Mouse (Mus musculus): ENCODE measurements at regions not wholly inside any gene's neighbourhood (a gene's known extent, or its start where the extent isn't known, plus 50 kb on each side); places are given as distances from the start of the nearest gene placed in this dataset.

GRCm38 (mm10) chr17:4640555-4640954, 353.6 kb upstream of the Arid1b start:
- ATAC-seq (ENCODE audit: low FRiP score, low TSS enrichment): no peak

GRCm38 (mm10) chr17:4641166-4641565, 353.0 kb upstream of the Arid1b start:
- no peak for ATAC-seq (ENCODE audit: low FRiP score, low TSS enrichment)

More at GRCm38 (mm10) chr17:4640555-4640954, 353.6 kb upstream of the Arid1b start:
- no peak overlapping the region for H3K27ac ChIP-seq (ENCODE audit: low read depth, low read length)
- no peaks in the 10 kb centered on the region for H3K36me3 ChIP-seq (ENCODE audit: control insufficient read depth, insufficient read depth, low read length)
- no peak overlapping the region for H3K4me3 ChIP-seq (ENCODE audit: low read length)
- H3K4me1 ChIP-seq (ENCODE audit: control insufficient read depth, insufficient read depth, low read length): no peaks in the 10 kb centered on the region
- WGBS: 65% methylated on average over 7 of the region's 7 CpGs
- no peaks in the 10 kb centered on the region for H3K27me3 ChIP-seq (ENCODE audit: control insufficient read depth, insufficient read depth, low read length)
- H3K9me3 ChIP-seq (ENCODE audit: control insufficient read depth, low read length): no peaks in the 10 kb centered on the region
- no peak overlapping the region for H3K9ac ChIP-seq (ENCODE audit: low read depth, low read length)
- H3K4me2 ChIP-seq (replicated peaks; ENCODE audit: low read depth, low read length): no peak overlapping the region

GRCm38 (mm10) chr17:4642046-4642445, 352.1 kb upstream of the Arid1b start:
- no peak for ATAC-seq (ENCODE audit: low FRiP score, low TSS enrichment)
- 83% methylated on average over 1 of the region's 1 CpGs for WGBS
- Histone ChIP-seq H3K4me1 (ENCODE audit: control insufficient read depth, insufficient read depth, low read length) (no peaks in the 10 kb centered on the region), H3K9ac (ENCODE audit: low read depth, low read length) (no peak overlapping the region), H3K4me2 (replicated peaks; ENCODE audit: low read depth, low read length) (no peak overlapping the region), H3K36me3 (ENCODE audit: control insufficient read depth, insufficient read depth, low read length) (no peaks in the 10 kb centered on the region), H3K27ac (ENCODE audit: low read depth, low read length) (no peak overlapping the region), H3K9me3 (ENCODE audit: control insufficient read depth, low read length) (no peaks in the 10 kb centered on the region), H3K4me3 (ENCODE audit: low read length) (no peak overlapping the region), H3K27me3 (ENCODE audit: control insufficient read depth, insufficient read depth, low read length) (no peaks in the 10 kb centered on the region)

More at GRCm38 (mm10) chr17:4641166-4641565, 353.0 kb upstream of the Arid1b start:
- WGBS: 81% methylated on average over 4 of the region's 4 CpGs
- H3K4me1 ChIP-seq (ENCODE audit: control insufficient read depth, insufficient read depth, low read length): no peaks in the 10 kb centered on the region
- no peak overlapping the region for H3K9ac ChIP-seq (ENCODE audit: low read depth, low read length)
- no peaks in the 10 kb centered on the region for H3K36me3 ChIP-seq (ENCODE audit: control insufficient read depth, insufficient read depth, low read length)
- H3K27me3 ChIP-seq (ENCODE audit: control insufficient read depth, insufficient read depth, low read length): no peaks in the 10 kb centered on the region
- H3K9me3 ChIP-seq (ENCODE audit: control insufficient read depth, low read length): no peaks in the 10 kb centered on the region
- no peak overlapping the region for H3K4me2 ChIP-seq (replicated peaks; ENCODE audit: low read depth, low read length)
- no peak overlapping the region for H3K4me3 ChIP-seq (ENCODE audit: low read length)
- no peak overlapping the region for H3K27ac ChIP-seq (ENCODE audit: low read depth, low read length)

- Histone ChIP-seq H3K4me2 (replicated peaks; ENCODE audit: low read depth, low read length) (no peak overlapping the region), H3K4me1 (ENCODE audit: control insufficient read depth, insufficient read depth, low read length) (no peaks in the 10 kb centered on the region), H3K36me3 (ENCODE audit: control insufficient read depth, insufficient read depth, low read length) (no peaks in the 10 kb centered on the region), H3K4me3 (ENCODE audit: low read length) (no peak overlapping the region), H3K27me3 (ENCODE audit: control insufficient read depth, insufficient read depth, low read length) (no peaks in the 10 kb centered on the region), H3K9ac (ENCODE audit: low read depth, low read length) (no peak overlapping the region), H3K9me3 (ENCODE audit: control insufficient read depth, low read length) (no peaks in the 10 kb centered on the region), H3K27ac (ENCODE audit: low read depth, low read length) (no peak overlapping the region)
- 84% methylated on average over 6 of the region's 6 CpGs for WGBS
- no peak for ATAC-seq (ENCODE audit: low FRiP score, low TSS enrichment)
Measured at GRCm38 (mm10) chr17:4643343-4643742, 350.8 kb upstream of the Arid1b start.

GRCm38 (mm10) chr17:4648603-4649002, 345.5 kb upstream of the Arid1b start:
- no peaks in the 10 kb centered on the region for H3K36me3 ChIP-seq (ENCODE audit: control insufficient read depth, insufficient read depth, low read length)
- H3K27ac ChIP-seq (ENCODE audit: low read depth, low read length): no peak overlapping the region
- ATAC-seq (ENCODE audit: low FRiP score, low TSS enrichment): no peak
- H3K9ac ChIP-seq (ENCODE audit: low read depth, low read length): no peak overlapping the region
- H3K27me3 ChIP-seq (ENCODE audit: control insufficient read depth, insufficient read depth, low read length): no peaks in the 10 kb centered on the region
- no peaks in the 10 kb centered on the region for H3K9me3 ChIP-seq (ENCODE audit: control insufficient read depth, low read length)
- 69% methylated on average over 4 of the region's 4 CpGs for WGBS
- no peak overlapping the region for H3K4me2 ChIP-seq (replicated peaks; ENCODE audit: low read depth, low read length)
- no peak overlapping the region for H3K4me3 ChIP-seq (ENCODE audit: low read length)
- H3K4me1 ChIP-seq (ENCODE audit: control insufficient read depth, insufficient read depth, low read length): no peaks in the 10 kb centered on the region

- no peaks in the 10 kb centered on the region for H3K36me3 ChIP-seq (ENCODE audit: control insufficient read depth, insufficient read depth, low read length)
- no peak for ATAC-seq (ENCODE audit: low FRiP score, low TSS enrichment)
- WGBS: 75% methylated on average over 3 of the region's 3 CpGs
- no peaks in the 10 kb centered on the region for H3K4me1 ChIP-seq (ENCODE audit: control insufficient read depth, insufficient read depth, low read length)
- no peak overlapping the region for H3K27ac ChIP-seq (ENCODE audit: low read depth, low read length)
- H3K27me3 ChIP-seq (ENCODE audit: control insufficient read depth, insufficient read depth, low read length): no peaks in the 10 kb centered on the region
- no peak overlapping the region for H3K9ac ChIP-seq (ENCODE audit: low read depth, low read length)
- H3K9me3 ChIP-seq (ENCODE audit: control insufficient read depth, low read length): no peaks in the 10 kb centered on the region
- no peak overlapping the region for H3K4me2 ChIP-seq (replicated peaks; ENCODE audit: low read depth, low read length)
- no peak overlapping the region for H3K4me3 ChIP-seq (ENCODE audit: low read length)
Measured at GRCm38 (mm10) chr17:4654221-4654620, 339.9 kb upstream of the Arid1b start.

GRCm38 (mm10) chr17:4661996-4662395, 332.1 kb upstream of the Arid1b start:
- Histone ChIP-seq H3K4me2 (replicated peaks; ENCODE audit: low read depth, low read length) (no peak overlapping the region), H3K9ac (ENCODE audit: low read depth, low read length) (no peak overlapping the region), H3K27me3 (ENCODE audit: control insufficient read depth, insufficient read depth, low read length) (no peaks in the 10 kb centered on the region), H3K36me3 (ENCODE audit: control insufficient read depth, insufficient read depth, low read length) (no peaks in the 10 kb centered on the region), H3K4me1 (ENCODE audit: control insufficient read depth, insufficient read depth, low read length) (no peaks in the 10 kb centered on the region), H3K9me3 (ENCODE audit: control insufficient read depth, low read length) (no peaks in the 10 kb centered on the region), H3K27ac (ENCODE audit: low read depth, low read length) (no peak overlapping the region), H3K4me3 (ENCODE audit: low read length) (no peak overlapping the region)
- ATAC-seq (ENCODE audit: low FRiP score, low TSS enrichment): no peak
- WGBS: 91% methylated on average over 5 of the region's 5 CpGs

- H3K9me3 ChIP-seq (ENCODE audit: control insufficient read depth, low read length): no peaks in the 10 kb centered on the region
- no peaks in the 10 kb centered on the region for H3K4me1 ChIP-seq (ENCODE audit: control insufficient read depth, insufficient read depth, low read length)
- H3K9ac ChIP-seq (ENCODE audit: low read depth, low read length): no peak overlapping the region
- no peak for ATAC-seq (ENCODE audit: low FRiP score, low TSS enrichment)
- H3K36me3 ChIP-seq (ENCODE audit: control insufficient read depth, insufficient read depth, low read length): no peaks in the 10 kb centered on the region
- H3K27me3 ChIP-seq (ENCODE audit: control insufficient read depth, insufficient read depth, low read length): no peaks in the 10 kb centered on the region
- H3K4me2 ChIP-seq (replicated peaks; ENCODE audit: low read depth, low read length): no peak overlapping the region
- 69% methylated on average over 3 of the region's 3 CpGs for WGBS
- no peak overlapping the region for H3K4me3 ChIP-seq (ENCODE audit: low read length)
- no peak overlapping the region for H3K27ac ChIP-seq (ENCODE audit: low read depth, low read length)
Measured at GRCm38 (mm10) chr17:4668511-4668910, 325.6 kb upstream of the Arid1b start.

- Histone ChIP-seq H3K27me3 (ENCODE audit: control insufficient read depth, insufficient read depth, low read length) (no peaks in the 10 kb centered on the region), H3K27ac (ENCODE audit: low read depth, low read length) (no peak overlapping the region), H3K4me1 (ENCODE audit: control insufficient read depth, insufficient read depth, low read length) (no peaks in the 10 kb centered on the region), H3K9ac (ENCODE audit: low read depth, low read length) (no peak overlapping the region), H3K4me2 (replicated peaks; ENCODE audit: low read depth, low read length) (no peak overlapping the region), H3K36me3 (ENCODE audit: control insufficient read depth, insufficient read depth, low read length) (no peaks in the 10 kb centered on the region), H3K4me3 (ENCODE audit: low read length) (no peak overlapping the region), H3K9me3 (ENCODE audit: control insufficient read depth, low read length) (no peaks in the 10 kb centered on the region)
- no peak for ATAC-seq (ENCODE audit: low FRiP score, low TSS enrichment)
- 92% methylated on average over 2 of the region's 2 CpGs for WGBS
Measured at GRCm38 (mm10) chr17:4673271-4673670, 320.9 kb upstream of the Arid1b start.

GRCm38 (mm10) chr17:4706421-4706820, 287.7 kb upstream of the Arid1b start:
- H3K4me2 ChIP-seq (replicated peaks; ENCODE audit: low read depth, low read length): no peak overlapping the region
- H3K27ac ChIP-seq (ENCODE audit: low read depth, low read length): no peak overlapping the region
- H3K4me3 ChIP-seq (ENCODE audit: low read length): no peak overlapping the region
- ATAC-seq (ENCODE audit: low FRiP score, low TSS enrichment): no peak
- H3K9ac ChIP-seq (ENCODE audit: low read depth, low read length): no peak overlapping the region
- no peaks in the 10 kb centered on the region for H3K27me3 ChIP-seq (ENCODE audit: control insufficient read depth, insufficient read depth, low read length)
- H3K36me3 ChIP-seq (ENCODE audit: control insufficient read depth, insufficient read depth, low read length): no peaks in the 10 kb centered on the region
- no peaks in the 10 kb centered on the region for H3K4me1 ChIP-seq (ENCODE audit: control insufficient read depth, insufficient read depth, low read length)
- H3K9me3 ChIP-seq (ENCODE audit: control insufficient read depth, low read length): no peaks in the 10 kb centered on the region
- 66% methylated on average over 1 of the region's 1 CpGs for WGBS
